Mouse (Mus musculus) urinary bladder, postnatal 25 days (tissue): Measurements from ENCODE around the gene Hoxc11.

Source experiments
- DNase-seq: peaks from one replicate; pipeline ENCODE4 v3.0.0; 2022; ENCODE audit warnings: low spot score

Hoxc11 gene

DNA sequence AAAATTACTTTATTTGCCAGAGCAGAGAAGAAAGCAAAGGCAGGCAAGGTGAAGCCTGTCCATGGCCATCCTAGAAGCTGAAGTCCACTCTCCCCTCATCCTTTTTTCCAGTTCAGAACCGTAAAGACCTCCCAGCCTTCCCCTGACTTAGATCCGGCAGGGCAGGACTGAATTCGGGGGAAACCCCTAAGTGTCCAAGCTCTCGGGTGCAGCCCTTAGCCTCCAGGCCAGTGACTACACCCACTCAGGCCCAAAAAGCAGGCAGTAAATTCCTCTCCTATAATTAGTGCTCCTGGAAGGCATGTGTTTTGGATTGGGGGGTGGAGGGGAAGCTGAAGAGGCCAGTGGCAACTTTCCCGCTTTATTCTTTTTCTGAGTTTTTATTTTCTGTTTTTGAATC, 51.6 kb downstream of the Hoxc11 start:
- no peak for DNase-seq

GRCm38 (mm10) chr15:103006326-103006725, 52.1 kb downstream of the Hoxc11 start:
- no peak for DNase-seq
